Mouse (Mus musculus): Measurements from ENCODE around the gene Jhy.

Jhy gene

GRCm38 (mm10) chr9:40851515-40851914 is 112.4 kb downstream of the Jhy start:
- no peak for DNase-seq (ENCODE audit: low spot score)

Data from urinary bladder, postnatal 14 days (tissue).